Mouse (Mus musculus) erythroblast, embryonic 14.5 days (primary cell): ENCODE data around the gene Ubox5. TPM values are rescaled to one million over a fixed set of nuclear protein-coding genes. Genes with fewer than 3 reads are reported as not detected.

ENCODE experiments used
- H3K27me3 ChIP-seq: 2 replicates; pipeline ENCODE4 v1.6.1; 2012; ENCODE audit warnings: inconsistent platforms; ENCODE audit not compliant: control insufficient read depth
- H3K36me3 ChIP-seq: 2 replicates; pipeline ENCODE4 v1.6.1; 2012; ENCODE audit warnings: mild to moderate bottlenecking, inconsistent platforms; ENCODE audit not compliant: control insufficient read depth
- H3K4me1 ChIP-seq: 2 replicates; pipeline ENCODE4 v1.6.1; 2012; ENCODE audit warnings: inconsistent platforms; ENCODE audit not compliant: control insufficient read depth
- H3K4me3 ChIP-seq: replicated peaks from 2 replicates; pipeline ENCODE3; 2012; ENCODE audit warnings: moderate library complexity, mild to moderate bottlenecking, inconsistent platforms
- H3K9me3 ChIP-seq: 2 replicates; pipeline ENCODE4 v1.6.1; 2012; ENCODE audit warnings: low read length, inconsistent platforms, mixed read lengths; ENCODE audit not compliant: control insufficient read depth
- GATA1 ChIP-seq: IDR thresholded peaks from 2 replicates; pipeline ENCODE4 v1.6.1; 2012; ENCODE audit warnings: low read length, inconsistent platforms, mixed read lengths
- TAL1 ChIP-seq: IDR thresholded peaks from 3 replicates; pipeline ENCODE4 v1.6.1; 2012; ENCODE audit warnings: low read length, inconsistent platforms, mixed read lengths
- polyA plus RNA-seq: library from polyadenylated mRNA; stranded (reverse); fragments of >175 nt; gene quantifications from 2 replicates; pipeline ENCODE4 v1.2.3, GENCODE M21; 2012

The Ubox5 gene
- polyA plus RNA-seq, 1 experiment, result 0.13 TPM

GRCm38 (mm10) chr2:130638101-130638611 is 8.3 kb upstream of the Ubox5 start:
- Histone ChIP-seq H3K36me3 (peaks cover 2% of the 10 kb centered on the region), H3K9me3 (peaks cover 16% of the 10 kb centered on the region; the same call in 1 of the 2 replicates), H3K4me1 (peaks cover 37% of the 10 kb centered on the region), H3K4me3 (no peak overlapping the region), H3K27me3 (peaks cover 90% of the 10 kb centered on the region)
- TF ChIP-seq GATA1 (no peak), TAL1 (no peak)

DNA sequence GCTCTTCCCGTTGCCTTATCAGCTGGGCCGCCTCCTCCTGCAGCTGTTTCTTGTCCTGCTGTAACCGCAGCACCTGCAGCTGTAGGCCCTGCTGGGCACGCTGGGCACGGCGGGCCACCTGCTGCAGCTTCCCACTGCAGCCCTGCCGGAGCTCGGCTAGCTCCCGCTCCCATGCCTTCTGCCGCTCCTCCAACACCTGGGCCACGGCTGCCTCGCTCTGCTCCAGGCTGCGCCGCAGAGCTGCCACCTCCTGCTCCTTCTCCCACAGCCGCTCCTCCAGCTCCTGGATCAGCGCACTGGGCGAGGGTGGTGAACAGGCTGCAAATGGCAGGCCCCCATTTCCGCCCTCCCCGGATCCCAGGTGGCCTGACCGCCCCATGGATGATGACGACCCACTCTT is 6.0 kb upstream of the Ubox5 start:
- peaks cover 16% of the 10 kb centered on the region; the same call in 1 of the 2 replicates for H3K9me3 ChIP-seq
- H3K36me3 ChIP-seq, result peaks cover 2% of the 10 kb centered on the region
- H3K4me3 ChIP-seq, result no peak overlapping the region
- peaks cover 24% of the 10 kb centered on the region for H3K4me1 ChIP-seq
- no peak for TF ChIP-seq GATA1
- TF ChIP-seq TAL1, result no peak
- peaks cover 89% of the 10 kb centered on the region for H3K27me3 ChIP-seq

DNA sequence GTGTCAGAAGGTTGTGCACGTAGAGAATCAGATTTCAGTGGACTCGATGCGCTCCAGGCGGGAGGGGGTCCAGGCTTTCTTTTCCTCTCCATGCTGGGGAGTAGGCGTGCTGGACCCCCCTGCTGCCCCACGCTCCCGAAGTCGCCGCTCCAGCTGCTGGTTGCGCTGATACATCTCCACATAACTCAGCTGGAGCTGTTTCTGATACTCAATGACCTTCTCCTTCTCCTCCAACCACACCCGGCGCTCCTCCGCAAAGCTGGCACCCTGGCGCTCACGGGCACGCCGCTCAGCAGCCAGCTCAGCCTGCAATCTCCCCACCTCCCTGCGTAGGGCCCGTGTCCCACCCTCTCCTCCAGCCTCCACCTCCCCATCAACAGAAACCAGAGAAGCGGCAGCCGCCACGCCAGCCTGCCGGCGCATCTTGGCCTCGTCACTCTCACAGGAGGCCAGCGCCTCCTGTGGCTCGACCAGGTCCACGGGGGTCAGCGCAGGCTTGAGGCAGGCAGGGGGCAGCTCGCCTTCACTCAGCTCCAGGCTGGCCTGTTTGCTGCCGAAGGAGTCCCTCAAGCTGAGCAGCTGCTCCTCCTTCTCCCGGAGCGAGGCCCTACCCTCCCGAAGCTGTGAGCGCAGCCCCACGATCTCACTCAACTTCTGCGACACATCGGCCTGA is 5.0 kb upstream of the Ubox5 start:
- Histone ChIP-seq H3K4me1 (peaks cover 26% of the 10 kb centered on the region), H3K4me3 (peak overlapping the region; percentile 12), H3K9me3 (peaks cover 16% of the 10 kb centered on the region; the same call in 1 of the 2 replicates), H3K27me3 (peaks cover 80% of the 10 kb centered on the region), H3K36me3 (peaks cover 2% of the 10 kb centered on the region)
- TF ChIP-seq TAL1 (no peak), GATA1 (no peak)

DNA sequence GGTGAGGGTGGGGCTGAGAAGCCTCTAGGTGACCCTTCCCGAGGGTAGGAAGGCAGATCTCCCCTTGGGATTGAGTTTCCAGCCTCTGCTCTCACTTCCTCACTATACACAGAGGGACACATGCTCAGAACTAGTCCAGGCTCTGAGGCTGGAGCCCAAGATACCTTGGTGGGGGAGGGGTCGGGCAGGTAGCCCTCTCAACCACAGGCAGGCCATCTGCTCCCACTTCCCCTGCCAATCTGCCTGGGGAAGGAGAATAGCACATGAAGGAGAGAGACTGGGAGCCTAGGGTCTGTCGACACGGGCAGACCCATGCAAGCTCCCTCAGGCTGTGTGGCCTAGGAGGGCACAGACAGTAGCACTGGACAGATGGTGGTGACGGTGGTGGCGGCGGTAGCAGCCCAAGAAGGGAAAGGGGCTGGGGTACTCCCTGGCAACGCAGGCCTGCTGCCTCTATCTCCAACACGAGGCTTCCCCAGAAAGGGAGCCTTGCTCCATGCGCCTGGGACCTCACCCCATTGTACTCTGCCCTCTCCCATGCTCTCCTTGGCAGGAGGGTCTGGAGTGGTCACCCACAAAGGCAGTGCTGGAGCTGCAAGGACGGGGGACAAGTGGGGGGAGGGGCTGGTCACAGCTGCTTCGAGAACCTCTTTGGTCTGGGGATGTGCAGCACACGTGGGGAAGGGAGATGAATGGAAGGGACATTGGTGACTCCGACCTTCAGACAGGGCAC is 4.3 kb upstream of the Ubox5 start:
- TF ChIP-seq GATA1, result no peak
- TF ChIP-seq TAL1, result no peak
- H3K4me3 ChIP-seq, result no peak overlapping the region

GRCm38 (mm10) chr2:130632887-130633675 is 3.2 kb upstream of the Ubox5 start:
- H3K36me3 ChIP-seq, result peaks cover 4% of the 10 kb centered on the region
- TF ChIP-seq TAL1 (no peak), GATA1 (no peak)
- H3K4me3 ChIP-seq, result no peak overlapping the region
- H3K9me3 ChIP-seq, result peaks cover 16% of the 10 kb centered on the region; the same call in 1 of the 2 replicates
- peaks cover 40% of the 10 kb centered on the region for H3K4me1 ChIP-seq
- H3K27me3 ChIP-seq, result peaks cover 63% of the 10 kb centered on the region

More for the DNA sequence above, 4.3 kb upstream of the Ubox5 start:
- H3K36me3 ChIP-seq, result peaks cover 2% of the 10 kb centered on the region
- H3K9me3 ChIP-seq, result peaks cover 16% of the 10 kb centered on the region; the same call in 1 of the 2 replicates
- H3K27me3 ChIP-seq, result peaks cover 74% of the 10 kb centered on the region
- H3K4me1 ChIP-seq, result peaks cover 30% of the 10 kb centered on the region

- Histone ChIP-seq H3K36me3 (peaks cover 10% of the 10 kb centered on the region), H3K4me3 (no peak overlapping the region), H3K4me1 (peaks cover 44% of the 10 kb centered on the region), H3K9me3 (peaks cover 16% of the 10 kb centered on the region; the same call in 1 of the 2 replicates), H3K27me3 (peaks cover 57% of the 10 kb centered on the region)
- no peak for TF ChIP-seq TAL1
- TF ChIP-seq GATA1, result no peak
Measured at GRCm38 (mm10) chr2:130632416-130632815, 2.6 kb upstream of the Ubox5 start.

GRCm38 (mm10) chr2:130629080-130629838 is 579 bp downstream of the Ubox5 start:
- Histone ChIP-seq H3K27me3 (peaks cover 25% of the 10 kb centered on the region), H3K36me3 (peaks cover 34% of the 10 kb centered on the region), H3K9me3 (peaks cover 3% of the 10 kb centered on the region; the same call in 1 of the 2 replicates), H3K4me3 (peak overlapping the region; percentile 99), H3K4me1 (peaks cover 29% of the 10 kb centered on the region)
- TF ChIP-seq TAL1, result no peak
- TF ChIP-seq GATA1, result no peak

DNA sequence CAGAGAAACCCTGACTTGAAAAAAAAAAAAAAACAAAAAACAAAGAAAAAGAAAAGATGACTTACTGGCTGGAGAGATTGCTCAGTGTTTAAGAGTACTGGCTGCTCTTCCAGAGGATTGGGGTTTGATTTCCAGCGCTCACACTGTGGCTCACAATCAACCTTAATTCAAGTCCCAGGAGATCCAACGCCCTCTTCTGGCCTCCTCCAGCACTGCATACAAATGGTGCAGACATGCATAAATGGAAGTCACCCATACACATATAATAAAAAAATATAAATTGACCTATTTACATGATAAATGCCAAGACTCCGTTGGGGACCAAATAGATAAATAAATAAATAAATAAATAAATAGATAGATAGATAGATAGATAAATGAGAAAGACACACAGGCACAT is 1.4 kb downstream of the Ubox5 start:
- Histone ChIP-seq H3K4me1 (peaks cover 25% of the 10 kb centered on the region), H3K27me3 (peaks cover 17% of the 10 kb centered on the region), H3K4me3 (peak overlapping the region; percentile 99), H3K36me3 (peaks cover 40% of the 10 kb centered on the region), H3K9me3 (no peaks in the 10 kb centered on the region)
- no peak for TF ChIP-seq TAL1
- TF ChIP-seq GATA1, result no peak
